Mouse (Mus musculus) layer of hippocampus, postnatal 10 days (tissue): ENCODE measurements around the gene Peak1. TPM values are rescaled to one million over a fixed set of nuclear protein-coding genes. Genes with fewer than 3 reads are reported as not detected.

Source experiments
- DNase-seq, 2 experiments: peaks; one replicate each; pipeline ENCODE4 v3.0.0; 2021; ENCODE audit warnings: low spot score in 2 of 2
- microRNA-seq, 2 experiments: library from miRNA; unstranded; fragments of <30 nt; microRNA quantifications; one replicate each; pipeline ENCODE4 v1.2.0; 2021
- total RNA-seq, 2 experiments: library from RNA; stranded (reverse); gene quantifications; 2 replicates each; pipeline ENCODE4 v1.2.3; 2021

The Peak1 gene
- total RNA-seq, 2 experiments from 2014 or later, result 30.1 to 34.4 TPM

GRCm38 (mm10) chr9:56151745-56152481, 266.0 kb downstream of the Peak1 start:
- peak in 1 of 2 experiments; percentile 34 for DNase-seq

Small RNA genes within 50 kb of the gene (microRNA-seq; reads per million reads assigned to microRNA genes)
- gene Gm24270, result 1.2 to 1.6 reads per million in 2 experiments

Other genes starting within 250 kb of the Peak1 start
- gene Hmg20a, start 542 bp upstream of the Peak1 start, total RNA-seq, result 10 to 100 TPM; 60.3 to 62.8 TPM